Mouse (Mus musculus) hindbrain, embryonic 10.5 days (tissue): Measurements from ENCODE around the gene BC030499. TPM values are rescaled to one million over a fixed set of nuclear protein-coding genes. Genes with fewer than 3 reads are reported as not detected.

Experiments
- DNase-seq: peaks from one replicate; pipeline ENCODE4 v3.0.0-alpha.2; 2017; ENCODE audit warnings: low spot score
- H3K27ac ChIP-seq: fragments of 300-500 bp; sonication (generic); 2 replicates; pipeline ENCODE4 v1.5.1; 2016; ENCODE audit warnings: mild to moderate bottlenecking, moderate library complexity
- H3K27me3 ChIP-seq: fragments of 300-500 bp; sonication (generic); 2 replicates; pipeline ENCODE4 v1.6.1; 2016; ENCODE audit warnings: mild to moderate bottlenecking; ENCODE audit not compliant: poor library complexity, insufficient read depth, severe bottlenecking
- H3K36me3 ChIP-seq: fragments of 300-500 bp; sonication (generic); 2 replicates; pipeline ENCODE4 v1.6.1; 2016; ENCODE audit warnings: mild to moderate bottlenecking, moderate library complexity
- H3K4me1 ChIP-seq: fragments of 300-500 bp; sonication (generic); replicated peaks from 2 replicates; pipeline ENCODE4 v1.6.1; 2016; ENCODE audit warnings: mild to moderate bottlenecking
- H3K4me3 ChIP-seq: fragments of 300-500 bp; sonication (generic); 2 replicates; pipeline ENCODE4 v1.5.1; 2016; ENCODE audit warnings: mild to moderate bottlenecking, moderate library complexity
- H3K9me3 ChIP-seq: fragments of 300-500 bp; sonication (generic); 2 replicates; pipeline ENCODE4 v1.6.1; 2016; ENCODE audit warnings: mild to moderate bottlenecking, moderate library complexity
- WGBS: fragments of 180-500 bp; shearing (Covaris S2); methylation state at CpG from one replicate; pipeline ENCODE4 v1.1.7; 2016; 5-methylcytosine and 5-hydroxymethylcytosine counted together
- polyA plus RNA-seq: library from polyadenylated mRNA; unstranded; fragments of >200 nt; fragmentation: Nextera tagmentation; extraction: Ambion mirVana; gene quantifications from 2 replicates; pipeline ENCODE4 v1.2.1, GENCODE M21; 2016

Gene BC030499
- polyA plus RNA-seq, 1 experiment from 2014 or later, result 0.52 TPM

GRCm38 (mm10) chr11:78322076-78322831 is 31.6 kb downstream of the BC030499 start:
- Histone ChIP-seq H3K36me3 (peaks cover 85% of the 10 kb centered on the region), H3K9me3 (no peaks in the 10 kb centered on the region), H3K4me3 (no peak overlapping the region), H3K27me3 (no peaks in the 10 kb centered on the region), H3K4me1 (peaks cover 20% of the 10 kb centered on the region), H3K27ac (no peak overlapping the region; the same call in 1 of the 2 replicates)
- no peak for DNase-seq
- WGBS, result 81% methylated on average over 2 of the region's 2 CpGs

DNA sequence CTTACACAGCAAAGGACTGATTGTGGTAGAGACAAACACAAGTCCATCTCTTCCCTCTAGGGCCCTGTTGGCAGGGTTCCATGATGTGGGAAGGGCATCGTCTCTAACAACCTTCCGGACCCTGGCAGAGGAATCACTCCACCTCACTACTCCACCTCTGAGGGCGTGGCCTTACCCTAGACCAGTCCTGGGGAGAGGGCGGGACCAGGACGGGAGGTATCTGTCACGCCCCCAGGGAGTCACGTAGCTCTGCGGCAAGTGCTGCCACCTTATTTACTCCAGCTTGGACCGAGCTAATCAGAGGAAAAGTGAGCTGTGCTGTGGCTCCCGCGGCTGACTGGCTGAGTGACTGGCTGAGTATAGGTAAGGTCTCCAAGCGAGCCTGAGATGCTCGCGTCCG is 32.2 kb downstream of the BC030499 start, which contains the start of gene Aldoc:
TSS of gene Aldoc (plus strand) at position 109 of the 400 bp plus-strand sequence.
- 0 out of 2 replicates have a peak within 1 kb of the TSS, but pooled peaks have one; percentile 24 for H3K4me3 ChIP-seq
- DNase-seq, result peak; percentile 35
- H3K9me3 ChIP-seq, result no peaks in the 10 kb centered on the region
- WGBS, result 7% methylated on average over 15 of the region's 15 CpGs
- no peak within 1 kb of the TSS; the same call in 1 of the 2 replicates for H3K27ac ChIP-seq
- H3K27me3 ChIP-seq, result no peaks in the 10 kb centered on the region
- H3K36me3 ChIP-seq, result peaks cover 79% of the 10 kb centered on the region
- peaks cover 20% of the 10 kb centered on the region for H3K4me1 ChIP-seq

DNA sequence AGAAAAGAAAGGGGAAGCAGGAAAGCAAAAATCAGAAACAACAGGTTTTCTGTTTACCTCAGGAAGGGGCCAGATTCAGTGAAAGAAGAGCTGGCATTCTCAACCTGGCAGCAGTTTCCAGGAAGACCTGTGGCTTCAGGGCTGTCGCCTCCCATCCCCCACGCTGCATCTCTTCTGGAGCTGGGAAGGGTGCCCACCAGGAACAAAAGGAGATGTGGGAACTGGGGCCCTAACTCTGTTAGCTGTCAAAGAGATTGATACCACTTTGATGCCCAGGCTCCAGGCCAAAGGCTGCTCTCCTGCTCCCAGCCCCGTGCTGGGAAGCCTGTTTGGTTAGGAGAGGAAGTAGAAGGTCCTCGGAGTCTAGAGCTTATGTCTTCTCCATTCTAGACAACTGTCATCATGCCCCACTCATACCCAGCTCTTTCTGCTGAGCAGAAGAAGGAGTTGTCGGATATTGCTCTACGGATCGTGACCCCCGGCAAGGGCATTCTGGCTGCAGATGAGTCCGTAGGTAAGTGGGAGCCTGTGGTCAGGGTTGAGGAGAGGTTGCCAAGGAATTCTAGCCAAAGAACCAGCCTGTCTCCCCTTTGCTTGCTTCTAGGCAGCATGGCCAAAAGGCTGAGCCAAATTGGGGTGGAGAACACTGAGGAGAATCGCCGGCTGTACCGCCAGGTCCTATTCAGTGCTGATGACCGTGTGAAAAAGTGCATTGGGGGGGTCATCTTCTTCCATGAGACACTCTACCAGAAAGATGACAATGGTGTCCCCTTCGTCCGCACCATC is 33.6 kb downstream of the BC030499 start:
- 88% methylated on average over 15 of the region's 15 CpGs for WGBS
- Histone ChIP-seq H3K4me3 (no peak overlapping the region), H3K4me1 (peaks cover 28% of the 10 kb centered on the region), H3K9me3 (no peaks in the 10 kb centered on the region), H3K36me3 (peaks cover 66% of the 10 kb centered on the region), H3K27ac (no peak overlapping the region), H3K27me3 (no peaks in the 10 kb centered on the region)
- no peak for DNase-seq

- Histone ChIP-seq H3K27me3 (no peaks in the 10 kb centered on the region), H3K27ac (no peak overlapping the region), H3K4me1 (peaks cover 33% of the 10 kb centered on the region), H3K36me3 (peaks cover 58% of the 10 kb centered on the region), H3K9me3 (no peaks in the 10 kb centered on the region), H3K4me3 (no peak overlapping the region)
- DNase-seq, result no peak
- 91% methylated on average over 12 of the region's 12 CpGs for WGBS
These were observed 34.3 kb downstream of the BC030499 start for GRCm38 (mm10) chr11:78324965-78325364.

DNA sequence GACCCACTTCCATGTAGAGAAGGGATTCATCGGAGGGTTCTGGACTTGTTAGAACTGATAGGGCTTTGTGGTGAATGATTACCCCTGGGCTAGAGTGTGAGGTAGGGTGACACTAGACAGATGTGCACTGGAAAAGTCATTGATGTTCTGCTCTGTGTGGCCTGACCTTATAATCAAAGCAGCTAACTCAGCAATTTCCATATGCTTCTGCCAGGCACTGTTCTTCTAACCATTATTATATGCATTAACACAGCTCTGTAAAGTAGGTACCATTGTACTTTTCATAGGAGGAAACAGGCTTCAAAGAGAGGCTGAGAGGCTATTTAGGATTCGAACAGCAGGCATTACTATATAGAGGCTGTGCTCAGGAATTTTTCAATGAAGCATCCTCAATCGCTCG is 36.6 kb downstream of the BC030499 start:
- Histone ChIP-seq H3K4me1 (peaks cover 33% of the 10 kb centered on the region), H3K27ac (no peak overlapping the region), H3K9me3 (no peaks in the 10 kb centered on the region), H3K4me3 (no peak overlapping the region), H3K27me3 (no peaks in the 10 kb centered on the region), H3K36me3 (peaks cover 39% of the 10 kb centered on the region)
- WGBS, result 94% methylated on average over 4 of the region's 4 CpGs
- no peak for DNase-seq

- DNase-seq, result peak; percentile 96
- H3K27me3 ChIP-seq, result no peaks in the 10 kb centered on the region
- peak within 1 kb of the TSS; percentile 87 for H3K27ac ChIP-seq
- no peaks in the 10 kb centered on the region for H3K9me3 ChIP-seq
- H3K36me3 ChIP-seq, result peaks cover 39% of the 10 kb centered on the region
- peak within 1 kb of the TSS; percentile 97 for H3K4me3 ChIP-seq
- H3K4me1 ChIP-seq, result peaks cover 26% of the 10 kb centered on the region
- 13% methylated on average over 37 of the region's 37 CpGs for WGBS
These were observed 37.2 kb downstream of the BC030499 start, which contains the start of gene Pigs for GRCm38 (mm10) chr11:78327634-78328511. Gene Pigs (plus strand): TSS chr11:78328415.

GRCm38 (mm10) chr11:78328512-78329056 is 37.9 kb downstream of the BC030499 start:
- no peak for DNase-seq
- Histone ChIP-seq H3K27ac (peak overlapping the region; percentile 87), H3K36me3 (peaks cover 44% of the 10 kb centered on the region), H3K4me3 (peak overlapping the region; percentile 97), H3K27me3 (no peaks in the 10 kb centered on the region), H3K4me1 (peaks cover 19% of the 10 kb centered on the region), H3K9me3 (no peaks in the 10 kb centered on the region)
- WGBS, result 2% methylated on average over 41 of the region's 41 CpGs

- Histone ChIP-seq H3K27me3 (no peaks in the 10 kb centered on the region), H3K9me3 (no peaks in the 10 kb centered on the region), H3K36me3 (peaks cover 57% of the 10 kb centered on the region), H3K4me1 (peaks cover 13% of the 10 kb centered on the region), H3K27ac (no peak overlapping the region), H3K4me3 (no peak overlapping the region)
- DNase-seq, result no peak
- WGBS, result 95% methylated on average over 12 of the region's 12 CpGs
These were observed 42.0 kb downstream of the BC030499 start for GRCm38 (mm10) chr11:78332676-78333075.

DNA sequence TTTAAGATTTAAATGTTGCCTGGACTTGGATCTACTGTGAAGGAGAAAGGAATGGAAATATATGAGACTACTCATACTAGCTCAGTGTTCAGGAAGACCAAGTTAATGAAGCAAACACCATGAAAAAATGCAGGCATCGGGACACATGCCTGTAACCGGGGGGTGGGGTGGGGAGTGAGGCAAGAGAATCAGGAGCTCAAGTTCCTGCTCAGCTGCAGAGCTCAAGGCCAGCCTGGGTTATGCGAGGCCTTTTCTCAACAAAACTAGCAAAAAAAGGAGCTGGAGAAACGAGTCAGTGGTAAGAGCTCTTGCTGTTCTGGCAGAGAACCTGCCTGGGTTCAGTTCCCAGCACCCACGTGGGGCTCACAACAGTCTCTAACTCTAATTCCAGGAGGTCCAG is 43.4 kb downstream of the BC030499 start:
- 92% methylated on average over 5 of the region's 5 CpGs for WGBS
- H3K36me3 ChIP-seq, result peaks cover 68% of the 10 kb centered on the region
- peaks cover 8% of the 10 kb centered on the region for H3K4me1 ChIP-seq

DNA sequence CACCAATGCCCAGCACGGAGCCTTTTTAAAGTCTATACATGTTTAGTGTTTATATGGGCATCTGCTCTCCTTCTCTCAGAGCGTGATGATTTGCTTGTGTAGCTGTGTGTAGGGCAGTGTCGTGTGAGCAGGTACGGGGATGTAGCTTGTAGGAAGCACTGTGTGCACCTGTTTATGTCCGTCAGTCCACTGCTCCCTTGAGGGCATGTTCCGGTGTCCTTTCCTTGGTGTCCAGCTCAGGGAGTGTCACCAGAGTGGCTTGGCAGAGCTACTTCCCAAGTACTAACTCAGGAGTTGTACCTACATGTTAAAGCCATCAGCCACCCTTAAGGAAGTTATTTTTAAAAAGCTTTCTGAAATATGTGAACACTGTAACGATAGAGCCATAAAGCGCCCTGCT is 46.4 kb downstream of the BC030499 start:
- Histone ChIP-seq H3K9me3 (no peaks in the 10 kb centered on the region), H3K4me1 (no peaks in the 10 kb centered on the region), H3K27ac (no peak overlapping the region), H3K36me3 (peaks cover 95% of the 10 kb centered on the region), H3K27me3 (no peaks in the 10 kb centered on the region), H3K4me3 (no peak overlapping the region)
- 96% methylated on average over 8 of the region's 8 CpGs for WGBS
- DNase-seq, result no peak

More for the DNA sequence above, 43.4 kb downstream of the BC030499 start:
- Histone ChIP-seq H3K27ac (no peak overlapping the region), H3K4me3 (no peak overlapping the region), H3K27me3 (no peaks in the 10 kb centered on the region), H3K9me3 (no peaks in the 10 kb centered on the region)
- DNase-seq, result no peak

GRCm38 (mm10) chr11:78341702-78342101 is 51.1 kb downstream of the BC030499 start:
- 85% methylated on average over 12 of the region's 12 CpGs for WGBS
- DNase-seq, result no peak
- peaks cover 40% of the 10 kb centered on the region for H3K4me1 ChIP-seq
- no peaks in the 10 kb centered on the region for H3K27me3 ChIP-seq
- H3K4me3 ChIP-seq, result no peak overlapping the region
- H3K9me3 ChIP-seq, result no peaks in the 10 kb centered on the region
- H3K36me3 ChIP-seq, result peaks cover 62% of the 10 kb centered on the region
- no peak overlapping the region for H3K27ac ChIP-seq
